Mouse (Mus musculus) urinary bladder, postnatal 25 days (tissue): ENCODE data around the gene Ccdc122.
A peak's percentile ranks its signal among the peaks of the same experiment; 100 is the strongest.

Source experiments
- DNase-seq: peaks from one replicate; pipeline ENCODE4 v3.0.0; 2022; ENCODE audit warnings: low spot score

The Ccdc122 gene

GRCm38 (mm10) chr14:77130612-77131011 is 94.0 kb downstream of the Ccdc122 start:
- no peak for DNase-seq

- DNase-seq = no peak
These were observed 100.4 kb downstream of the Ccdc122 start for GRCm38 (mm10) chr14:77136936-77137335.

GRCm38 (mm10) chr14:77141324-77142282 is 105.0 kb downstream of the Ccdc122 start:
- DNase-seq = peak; percentile 76

GRCm38 (mm10) chr14:77145103-77145502 is 108.5 kb downstream of the Ccdc122 start:
- DNase-seq = no peak

- DNase-seq = no peak
These were observed 111.1 kb downstream of the Ccdc122 start for GRCm38 (mm10) chr14:77147635-77148034.

GRCm38 (mm10) chr14:77150556-77150955 is 114.0 kb downstream of the Ccdc122 start:
- no peak for DNase-seq

- DNase-seq = no peak
These were observed 114.9 kb downstream of the Ccdc122 start for GRCm38 (mm10) chr14:77151431-77151830.

GRCm38 (mm10) chr14:77156222-77156910 is 119.8 kb downstream of the Ccdc122 start, which contains the start of gene Enox1:
Gene Enox1 (plus strand): TSS chr14:77156763.
- DNase-seq = peak; percentile 15

GRCm38 (mm10) chr14:77156911-77157504 is 120.4 kb downstream of the Ccdc122 start:
- peak; percentile 5 for DNase-seq

GRCm38 (mm10) chr14:77157505-77157911 is 120.9 kb downstream of the Ccdc122 start:
- DNase-seq = peak; percentile 35

GRCm38 (mm10) chr14:77159397-77159796 is 122.8 kb downstream of the Ccdc122 start:
- DNase-seq = no peak
